Mouse (Mus musculus) T-helper 17 cell (primary cell): ENCODE measurements around the gene Iqschfp.

Experiments
- in situ Hi-C, 2 experiments: fragments of 300-600 bp; cut with MboI, MseI; formaldehyde crosslinking; loops; 1 replicate in 1 of 2; 2 replicates in 1 of 2; pipeline ENCODE4 v1.15.1; 2025; ENCODE audit warnings: high pct_unique_total_duplicates in 2 of 2

The Iqschfp gene

DNA sequence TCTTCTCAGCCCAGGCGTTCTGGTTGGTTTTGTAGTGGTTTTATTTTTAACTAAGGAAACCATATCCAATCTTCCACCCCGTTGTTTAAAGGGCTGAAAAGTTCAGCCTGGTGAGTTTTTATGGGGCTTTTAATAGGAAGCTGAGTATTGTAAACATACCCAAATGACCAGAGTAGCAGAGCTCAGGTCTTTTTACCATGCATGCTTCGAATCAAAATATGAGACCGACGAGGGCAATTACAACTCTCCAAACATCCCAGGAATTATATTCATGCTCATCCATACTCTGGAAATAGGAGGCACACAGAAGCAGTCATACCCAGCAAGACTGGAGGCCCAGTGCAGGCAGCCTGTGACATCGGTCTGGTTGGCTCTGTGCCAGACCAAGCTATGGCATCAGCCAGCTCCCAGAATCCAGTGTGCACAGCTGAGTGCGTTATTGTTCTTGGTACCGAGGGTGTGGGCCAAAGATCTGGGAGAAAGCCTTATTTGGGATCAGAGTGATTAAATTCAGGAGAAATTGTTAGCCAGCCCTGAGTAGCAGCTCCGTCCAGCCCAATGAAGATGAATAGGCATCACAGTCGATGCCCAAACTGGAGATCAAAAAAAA is 703.4 kb downstream of the Iqschfp start:
- in situ Hi-C loops = no loop called here

DNA sequence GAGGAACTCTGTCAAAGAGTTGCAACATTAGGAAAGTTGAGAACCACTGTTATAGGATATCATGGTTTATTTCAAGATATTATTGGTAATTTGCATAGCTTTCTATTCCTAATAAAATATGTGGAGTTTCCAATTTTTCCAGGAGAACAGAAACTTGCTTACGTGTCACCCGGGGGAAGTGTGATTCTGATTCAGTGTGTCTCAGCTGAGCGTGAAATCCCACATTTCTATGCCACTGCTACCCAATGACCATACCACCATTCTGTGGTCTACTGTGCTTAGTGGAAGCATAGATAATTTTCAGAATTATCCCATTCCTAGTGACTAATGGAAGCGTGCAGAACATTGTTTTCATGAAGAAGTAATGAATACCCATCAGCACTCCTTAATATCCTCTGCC is 704.9 kb downstream of the Iqschfp start:
- in situ Hi-C loops = no loop called here

DNA sequence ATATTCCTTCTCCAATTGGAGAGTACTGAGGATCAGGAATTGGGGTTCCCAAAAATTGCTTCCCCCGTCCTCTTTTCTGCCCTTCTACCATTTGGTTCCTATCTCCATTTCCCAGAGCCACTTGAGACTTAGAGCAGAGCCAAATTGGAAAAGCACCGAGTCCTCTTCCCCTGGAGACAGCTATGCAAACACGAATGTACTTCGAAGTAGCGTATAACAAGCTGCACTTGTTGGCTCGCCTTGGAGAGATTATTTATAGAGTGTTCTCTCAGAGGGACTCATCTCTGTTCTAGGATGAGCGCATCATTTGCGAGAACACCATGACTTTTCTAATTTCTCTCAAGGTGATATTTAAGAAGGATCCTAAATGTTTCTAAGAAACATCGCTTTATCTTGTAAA is 710.9 kb downstream of the Iqschfp start:
- in situ Hi-C loops = loop anchor here in 1 of 2 experiments (25.0 kb wide), 1 partner anchor 1616 kb away; the partner anchor contains the start of genes Rsrc1 and Shox2

DNA sequence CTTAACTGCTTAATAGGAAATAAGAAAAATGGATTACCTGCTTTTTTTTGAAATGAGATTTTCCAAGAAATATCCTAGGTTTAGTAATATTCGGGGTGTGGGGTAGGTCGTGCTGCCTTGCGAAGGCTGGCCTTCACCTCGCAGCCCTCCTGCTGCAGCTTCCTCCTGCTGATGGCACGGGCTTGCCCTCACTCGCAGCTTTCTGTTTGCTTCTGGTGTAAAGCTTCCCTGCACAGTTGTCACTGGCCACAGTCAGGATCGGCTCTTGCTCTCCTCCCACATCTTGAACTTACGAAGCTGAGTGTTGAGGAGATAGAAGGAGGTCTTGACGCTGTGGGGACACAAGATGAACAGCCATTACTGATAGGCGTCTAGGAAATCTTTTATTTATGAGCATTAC is 712.4 kb downstream of the Iqschfp start:
- in situ Hi-C loops = loop anchor here in 1 of 2 experiments (25.0 kb wide), 1 partner anchor 1617 kb away; the partner anchor contains the start of genes Rsrc1 and Shox2

DNA sequence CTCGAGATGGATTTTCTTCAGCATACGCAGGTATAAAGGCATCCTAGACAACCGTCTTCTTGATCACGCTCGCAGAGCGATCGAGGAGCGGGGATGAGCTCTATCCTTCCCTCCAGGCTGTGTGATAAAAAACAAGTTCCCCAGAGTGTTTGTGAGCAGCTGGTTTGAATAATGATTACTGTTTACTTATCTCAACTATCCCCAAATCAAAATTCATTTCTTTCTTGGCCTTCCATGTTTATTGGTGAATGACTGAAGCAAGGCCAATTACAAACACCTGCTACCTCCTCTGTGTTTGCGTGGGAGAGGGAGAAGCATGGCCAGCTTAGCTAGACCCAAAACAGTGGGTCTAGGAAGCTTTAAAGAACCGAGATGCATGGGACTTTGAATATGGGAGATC is 712.9 kb downstream of the Iqschfp start:
- in situ Hi-C loops = loop anchor here in 1 of 2 experiments (25.0 kb wide), 1 partner anchor 1618 kb away; the partner anchor contains the start of genes Rsrc1 and Shox2

DNA sequence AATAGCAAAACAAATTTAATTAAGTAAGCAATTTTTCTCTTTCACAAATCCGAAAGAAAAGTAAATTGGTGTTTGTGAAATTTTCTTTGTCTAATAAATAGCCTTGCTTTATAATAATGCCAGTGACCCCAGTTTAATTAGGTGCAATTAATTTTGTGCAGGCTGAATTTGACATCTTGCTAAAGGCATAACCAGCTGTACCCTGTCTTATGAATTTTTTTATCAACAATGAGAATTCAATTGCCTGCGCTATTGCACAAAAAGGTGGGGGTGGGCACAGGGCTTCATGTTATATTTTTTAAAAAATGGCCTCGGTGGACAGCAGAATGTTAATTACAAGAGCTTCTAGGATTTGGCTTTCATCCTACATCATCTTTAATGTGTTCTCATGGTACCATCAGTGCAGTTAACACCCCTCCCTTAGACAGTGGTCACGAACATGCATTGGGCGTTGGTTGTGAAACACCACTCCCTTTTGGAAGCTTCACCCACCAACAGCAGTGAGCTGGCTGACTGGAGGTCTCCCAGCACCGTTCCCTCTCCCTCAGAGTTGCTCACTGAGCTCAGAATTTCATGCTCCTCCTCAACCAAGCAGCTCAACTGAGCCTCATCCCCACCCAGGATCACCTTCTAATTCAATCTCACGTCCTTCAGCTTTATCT is 714.0 kb downstream of the Iqschfp start:
- in situ Hi-C loops = loop anchor here in 1 of 2 experiments (25.0 kb wide), 1 partner anchor 1619 kb away; the partner anchor contains the start of genes Rsrc1 and Shox2

DNA sequence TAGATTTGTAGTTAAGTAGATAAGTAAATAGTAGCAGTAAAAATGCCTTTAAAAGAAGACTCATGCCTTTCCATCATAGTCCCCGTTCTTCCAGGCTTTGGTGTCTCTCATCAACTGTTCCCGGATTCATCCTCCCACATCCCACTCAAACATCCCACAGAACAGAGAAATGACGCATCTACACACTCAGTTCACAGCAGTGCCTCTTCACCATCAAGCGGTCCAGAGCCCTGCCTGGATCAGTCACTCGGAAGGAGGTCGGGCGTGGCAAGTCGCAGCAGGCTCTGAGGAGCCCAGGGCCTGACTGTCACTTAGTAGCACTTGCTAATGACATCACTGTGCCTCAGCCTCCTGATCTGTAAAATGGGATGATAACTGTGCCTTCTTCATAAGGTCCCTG is 714.7 kb downstream of the Iqschfp start:
- in situ Hi-C loops = loop anchor here in 1 of 2 experiments (25.0 kb wide), 1 partner anchor 1619 kb away; the partner anchor contains the start of genes Rsrc1 and Shox2

DNA sequence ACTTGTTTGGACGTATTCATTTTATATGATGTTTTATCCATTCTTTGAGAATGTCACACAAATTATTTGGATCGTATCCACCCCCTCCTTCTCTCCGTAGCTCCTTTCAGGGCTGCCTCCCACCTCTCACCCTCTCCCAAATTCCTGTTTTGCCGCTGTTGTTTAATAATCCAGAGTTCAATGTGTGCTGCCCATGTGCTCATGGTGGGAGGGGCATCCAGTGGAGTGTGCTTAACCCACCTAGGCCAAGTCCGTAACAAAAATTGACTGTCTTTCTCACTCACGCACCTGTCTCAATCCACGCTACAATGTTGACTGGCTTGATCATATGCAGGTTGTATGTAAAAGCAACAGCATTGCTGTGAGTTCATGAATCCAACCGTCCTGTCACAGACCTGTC is 715.3 kb downstream of the Iqschfp start:
- in situ Hi-C loops = loop anchor here in 1 of 2 experiments (25.0 kb wide), 1 partner anchor 1620 kb away; the partner anchor contains the start of genes Rsrc1 and Shox2

DNA sequence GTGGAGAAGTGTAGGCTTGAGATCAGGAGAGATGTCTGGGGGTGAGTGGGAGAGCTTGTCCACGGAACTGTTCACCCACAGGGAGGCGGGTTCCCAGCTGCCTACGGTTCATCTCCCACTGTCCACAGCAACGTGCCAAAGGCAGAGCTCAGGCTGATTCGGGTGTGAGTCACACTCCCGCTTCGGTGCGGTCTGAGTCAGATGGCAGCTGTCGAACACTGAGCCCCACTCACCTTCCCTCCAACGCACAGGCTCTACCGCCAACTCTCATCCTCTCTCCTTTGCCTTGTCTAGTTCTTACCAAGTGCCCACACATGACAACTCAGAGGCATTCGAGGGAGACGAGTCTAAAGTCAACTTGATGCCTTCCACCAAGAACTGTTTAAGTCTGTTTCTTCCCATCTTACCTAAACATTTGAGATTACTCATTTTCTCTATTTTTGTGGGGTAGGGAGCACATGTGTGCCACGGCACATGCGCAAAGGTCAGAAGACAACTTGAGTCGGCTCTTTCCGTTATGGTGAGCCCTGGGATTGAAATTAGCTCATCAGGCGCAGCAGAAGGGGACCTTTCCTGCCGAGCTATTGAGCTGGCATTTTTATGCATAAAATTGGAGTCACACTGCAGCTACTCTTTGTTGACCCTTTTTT is 716.9 kb downstream of the Iqschfp start:
- in situ Hi-C loops = loop anchor here in 1 of 2 experiments (25.0 kb wide), 1 partner anchor 1622 kb away; the partner anchor contains the start of genes Rsrc1 and Shox2

DNA sequence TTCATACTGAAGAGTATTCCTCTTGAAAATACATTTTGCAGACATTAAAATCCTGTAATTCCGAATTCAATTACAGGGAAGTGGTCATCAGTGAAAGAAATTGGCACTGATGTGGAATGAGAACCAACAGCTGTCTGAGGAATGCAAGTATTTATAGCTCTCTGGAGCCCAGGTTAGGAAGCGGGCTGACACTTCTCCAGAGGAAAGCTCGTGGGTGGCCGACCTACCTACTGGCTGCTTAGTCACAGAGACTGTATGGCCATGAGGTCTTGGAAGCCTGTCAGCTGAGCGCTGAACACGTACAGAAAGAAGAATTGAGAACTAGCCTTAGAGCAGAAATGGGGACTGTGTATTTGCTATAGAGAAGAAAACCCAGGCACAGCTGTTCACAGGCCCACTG is 718.0 kb downstream of the Iqschfp start:
- in situ Hi-C loops = loop anchor here in 1 of 2 experiments (25.0 kb wide), 1 partner anchor 1623 kb away; the partner anchor contains the start of genes Rsrc1 and Shox2

DNA sequence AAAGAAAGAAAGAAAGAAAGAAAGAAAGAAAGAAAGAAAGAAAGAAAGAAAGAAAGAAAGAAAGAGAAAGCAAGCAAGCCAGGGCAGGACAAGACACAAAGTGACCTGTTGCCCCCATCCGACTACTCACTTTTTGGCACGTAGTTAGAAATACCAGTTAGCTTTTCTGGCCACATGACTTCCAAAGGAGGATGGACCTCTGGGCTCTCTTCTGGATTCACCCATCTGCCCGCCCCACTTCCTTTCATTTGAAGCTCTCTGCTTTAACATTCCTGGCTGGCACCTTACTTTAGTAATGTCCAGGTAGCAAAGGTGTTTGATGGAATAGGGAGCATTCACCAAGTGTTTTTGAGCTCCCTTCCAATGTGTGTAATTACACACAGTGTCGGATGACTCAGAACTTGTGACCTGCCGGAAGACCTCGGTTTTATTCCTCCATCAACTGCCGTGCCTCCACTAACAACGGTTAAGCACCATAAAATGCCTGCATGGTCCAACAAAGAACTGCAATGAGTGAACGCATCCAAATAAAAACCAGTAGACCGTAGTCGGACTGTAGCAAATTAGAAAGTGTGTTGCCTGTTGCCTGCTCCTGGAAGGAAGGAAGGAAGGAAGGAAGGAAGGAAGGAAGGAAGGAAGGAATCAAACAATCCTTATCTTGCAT is 718.7 kb downstream of the Iqschfp start:
- in situ Hi-C loops = loop anchor here in 1 of 2 experiments (25.0 kb wide), 1 partner anchor 1623 kb away; the partner anchor contains the start of genes Rsrc1 and Shox2

DNA sequence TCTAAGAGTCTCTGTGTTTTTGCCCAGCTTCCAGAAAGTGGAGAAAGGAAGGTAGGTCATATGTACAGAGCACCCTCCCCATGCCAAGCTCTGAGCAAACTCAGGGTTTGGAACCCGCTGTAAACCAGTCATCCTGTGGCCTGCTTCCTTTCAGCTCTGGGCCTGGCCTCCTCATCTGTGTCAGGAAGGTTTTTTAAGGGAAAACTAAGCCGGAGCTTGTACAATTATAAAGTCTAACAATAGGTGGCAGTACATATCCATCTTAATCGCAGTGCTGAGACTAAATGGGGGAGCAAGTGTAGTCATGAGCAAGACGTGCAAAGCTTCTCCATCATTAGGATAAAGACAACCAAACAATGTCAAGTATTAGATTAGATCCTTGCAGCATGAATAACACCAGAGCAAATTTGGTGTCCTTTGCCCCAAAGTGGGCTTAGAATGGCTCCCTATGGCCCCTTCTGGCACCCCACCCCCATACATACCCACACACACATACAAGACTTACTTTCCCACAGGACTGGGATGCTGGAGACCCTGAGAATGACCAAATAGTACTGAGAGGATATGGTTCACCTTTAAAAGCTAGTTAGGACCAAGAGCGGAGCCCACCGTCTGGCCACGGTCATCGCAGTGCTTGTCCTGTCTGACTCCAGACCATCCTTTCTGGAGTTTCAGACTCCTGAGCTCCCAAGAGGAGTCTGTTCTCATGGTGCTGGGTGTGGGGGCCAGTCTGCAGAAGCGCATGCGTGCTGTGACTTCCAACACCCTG is 723.2 kb downstream of the Iqschfp start:
- in situ Hi-C loops = loop anchor here (5.0 to 25.0 kb wide), 2 partner anchors 97 to 1628 kb away; partner anchors contain the start of genes Rsrc1 (in 1 of the 2) and Shox2 (in 1 of the 2)

DNA sequence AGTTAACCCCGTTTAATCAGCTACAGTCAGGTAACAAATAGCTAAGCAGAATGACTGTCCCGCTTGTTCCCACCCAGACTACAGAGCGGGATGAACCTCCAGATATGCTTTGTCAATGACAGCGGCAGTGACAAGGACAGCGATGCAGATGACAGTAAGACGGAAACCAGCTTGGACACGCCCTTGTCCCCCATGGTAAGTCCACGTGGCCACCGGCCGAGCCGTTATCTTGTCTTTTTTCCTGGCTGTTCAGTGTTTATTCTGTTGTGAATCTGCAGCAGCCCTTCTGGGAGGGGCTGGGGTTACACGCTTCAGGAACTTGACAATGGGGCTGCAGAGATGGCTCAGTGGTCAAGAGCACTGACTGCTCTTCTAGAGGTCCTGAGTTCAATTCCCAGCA is 724.3 kb downstream of the Iqschfp start:
- in situ Hi-C loops = loop anchor here (5.0 to 25.0 kb wide), 2 partner anchors 96 to 1629 kb away; partner anchors contain the start of genes Rsrc1 (in 1 of the 2) and Shox2 (in 1 of the 2)

DNA sequence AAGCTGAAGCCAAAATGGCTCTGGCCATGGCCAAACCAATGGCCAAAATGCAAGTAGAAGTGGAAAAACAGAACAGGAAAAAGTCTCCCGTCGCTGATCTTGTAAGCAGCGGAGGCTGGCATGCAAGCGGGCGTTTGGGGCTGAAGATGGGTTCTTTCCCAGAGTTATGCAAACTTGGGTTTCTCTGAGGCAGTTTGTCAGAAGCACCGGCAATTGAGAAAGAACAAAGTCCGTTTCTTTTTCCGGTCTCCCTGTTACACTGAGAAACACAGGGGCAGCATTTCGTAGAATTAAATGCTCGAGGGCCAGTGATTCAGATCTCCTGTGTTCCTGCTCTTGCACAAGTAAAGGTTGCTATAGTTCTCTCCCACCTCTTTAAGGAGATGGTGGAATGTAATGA is 725.7 kb downstream of the Iqschfp start:
- in situ Hi-C loops = loop anchor here (5.0 to 25.0 kb wide), 2 partner anchors 95 to 1630 kb away; partner anchors contain the start of genes Rsrc1 (in 1 of the 2) and Shox2 (in 1 of the 2)

DNA sequence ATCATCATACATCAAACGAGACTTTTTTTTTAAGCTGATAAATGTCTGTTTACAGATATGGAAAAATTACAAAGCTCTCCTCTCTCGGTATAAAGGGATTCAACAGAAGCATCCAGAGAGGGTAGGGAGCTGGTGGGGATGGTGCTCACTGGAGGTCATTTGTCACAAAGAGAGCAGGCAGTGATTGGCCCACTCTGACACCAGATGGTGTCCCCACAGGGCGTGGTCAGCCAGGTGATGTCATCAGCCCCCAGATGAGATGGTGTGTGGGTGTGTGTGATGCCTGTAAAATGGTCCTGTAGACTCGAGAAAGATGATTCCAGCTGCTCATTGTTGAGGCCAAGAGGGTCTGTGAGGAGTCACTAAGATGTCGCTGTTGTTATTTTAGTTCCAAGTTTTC is 727.1 kb downstream of the Iqschfp start:
- in situ Hi-C loops = loop anchor here (5.0 to 25.0 kb wide), 2 partner anchors 93 to 1632 kb away; partner anchors contain the start of genes Rsrc1 (in 1 of the 2) and Shox2 (in 1 of the 2)

DNA sequence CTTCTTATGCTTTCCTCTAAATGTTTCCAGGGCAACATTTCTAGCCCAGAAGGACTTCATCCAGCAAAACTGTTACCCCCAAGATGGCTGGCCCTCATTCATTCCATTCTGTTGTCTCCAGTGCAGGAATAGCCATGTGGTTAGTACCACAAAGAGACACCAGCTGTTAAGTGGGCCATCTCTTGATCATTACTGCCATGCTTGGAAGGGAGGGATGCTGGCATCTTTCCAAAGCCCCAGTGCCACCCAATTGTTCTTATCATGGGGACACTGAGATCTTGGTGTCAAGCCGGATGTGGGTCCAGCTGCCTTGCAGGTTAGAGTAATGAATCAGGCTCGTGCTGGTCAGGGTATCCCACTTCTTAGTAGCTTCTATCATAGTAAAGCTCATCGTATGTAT is 729.9 kb downstream of the Iqschfp start:
- in situ Hi-C loops = loop anchor here in 1 of 2 experiments (25.0 kb wide), 1 partner anchor 1635 kb away; the partner anchor contains the start of genes Rsrc1 and Shox2

DNA sequence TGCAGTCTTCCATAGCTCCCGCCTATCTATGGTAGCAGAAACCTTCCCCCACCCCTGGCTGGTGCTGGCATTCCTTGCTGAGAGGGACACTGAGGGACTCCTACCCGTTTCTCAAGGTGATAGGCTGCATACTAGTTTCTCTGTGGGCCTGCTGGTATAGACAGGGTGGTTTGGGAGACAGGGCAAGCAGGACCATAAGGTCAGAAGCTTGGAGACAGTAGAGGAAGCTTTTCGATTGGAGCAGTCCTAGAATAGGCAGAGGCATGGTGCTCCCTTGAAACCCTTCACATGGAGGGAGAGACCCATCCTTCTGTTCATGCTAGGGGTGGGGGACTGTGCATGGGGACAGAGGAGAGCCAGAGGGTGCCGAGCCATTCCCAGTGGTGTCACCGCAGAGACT is 731.0 kb downstream of the Iqschfp start:
- in situ Hi-C loops = loop anchor here in 1 of 2 experiments (25.0 kb wide), 1 partner anchor 1636 kb away; the partner anchor contains the start of genes Rsrc1 and Shox2

DNA sequence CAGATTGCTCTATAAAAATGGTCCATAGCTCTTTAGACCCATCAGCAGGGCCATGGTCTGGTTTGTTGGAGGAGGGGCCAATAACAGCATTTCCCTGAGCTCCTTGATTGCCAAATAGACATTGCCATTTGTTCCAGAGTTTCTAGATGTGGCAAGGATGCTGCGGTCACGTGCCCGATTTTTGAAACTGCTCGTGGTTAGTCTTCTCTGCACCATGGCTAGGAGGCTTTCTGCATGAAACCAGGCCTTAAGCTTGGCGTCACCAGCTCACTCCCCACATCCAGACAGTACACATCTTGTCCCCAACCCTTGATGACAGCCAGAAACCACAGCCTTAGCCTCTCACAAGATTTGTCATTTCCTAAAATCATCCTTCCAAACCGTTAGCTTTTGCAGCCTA is 732.4 kb downstream of the Iqschfp start:
- in situ Hi-C loops = loop anchor here in 1 of 2 experiments (25.0 kb wide), 1 partner anchor 1637 kb away; the partner anchor contains the start of genes Rsrc1 and Shox2

DNA sequence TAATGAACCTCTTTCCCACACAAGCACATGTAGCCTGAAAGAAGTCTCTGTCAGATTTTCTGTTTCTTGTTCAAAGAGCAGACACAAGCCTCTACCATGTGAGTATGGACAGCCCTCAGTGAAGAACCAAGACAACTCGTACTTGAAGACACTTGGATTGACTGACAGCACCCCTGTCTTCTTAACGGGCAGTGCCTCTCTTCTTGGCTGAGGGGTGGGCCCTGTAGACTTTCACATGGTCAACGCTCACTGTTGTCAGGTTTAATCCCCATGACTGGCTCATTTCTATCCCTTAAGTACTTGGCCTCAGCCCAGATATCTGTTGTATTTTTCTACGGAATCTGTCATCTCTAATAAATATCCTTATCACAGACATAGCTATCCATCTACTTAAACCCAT is 738.2 kb downstream of the Iqschfp start:
- in situ Hi-C loops = no loop called here

DNA sequence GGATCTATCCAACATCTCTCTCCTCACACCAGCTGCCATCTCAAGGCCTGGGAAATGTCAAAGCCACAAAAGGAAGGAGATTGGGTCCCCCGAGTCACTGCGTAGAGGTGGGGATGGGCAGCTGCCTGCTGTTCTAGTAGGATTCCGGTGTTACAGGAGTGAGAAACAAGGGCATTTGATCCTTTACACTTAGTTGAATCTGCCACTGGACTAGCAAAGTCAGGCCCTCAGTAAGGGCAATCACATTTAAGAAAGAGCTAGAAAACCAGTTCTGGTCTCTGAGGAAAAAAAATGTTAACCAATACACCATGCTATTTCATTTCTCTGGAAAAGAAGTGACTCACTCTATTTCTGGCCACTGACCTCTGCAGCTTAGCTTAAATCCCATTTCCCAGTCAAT is 738.8 kb downstream of the Iqschfp start:
- in situ Hi-C loops = no loop called here
